Mouse (Mus musculus) hindbrain, embryonic 14.5 days (tissue): ENCODE measurements around the gene Pou2f2. TPM values are rescaled to one million over a fixed set of nuclear protein-coding genes. Genes with fewer than 3 reads are reported as not detected.
A peak's percentile ranks its signal among the peaks of the same experiment; 100 is the strongest.

Experiments
- ATAC-seq: fragments of 200-750 bp; cut with Nextera tagmentation; 2 replicates; pipeline ENCODE4 v1.8.0; 2017; ENCODE audit warnings: moderate number of reproducible peaks, mild to moderate bottlenecking, moderate TSS enrichment, moderate library complexity; ENCODE audit not compliant: low FRiP score
- DNase-seq: peaks from one replicate; pipeline ENCODE4 v3.0.0-alpha.2; 2015; ENCODE audit warnings: low spot score
- H3K27ac ChIP-seq: fragments of 300-500 bp; sonication (generic); 2 replicates; pipeline ENCODE4 v1.5.1; 2014; ENCODE audit warnings: mild to moderate bottlenecking, moderate library complexity
- H3K27me3 ChIP-seq: fragments of 300-500 bp; sonication (generic); 2 replicates; pipeline ENCODE4 v1.6.1; 2014; ENCODE audit warnings: mild to moderate bottlenecking, low read length, mixed read lengths; ENCODE audit not compliant: control insufficient read depth, insufficient read depth
- H3K36me3 ChIP-seq: fragments of 300-500 bp; sonication (generic); replicated peaks from 2 replicates; pipeline ENCODE4 v1.6.1; 2014; ENCODE audit not compliant: control insufficient read depth, insufficient read depth
- H3K4me1 ChIP-seq: fragments of 300-500 bp; sonication (generic); replicated peaks from 2 replicates; pipeline ENCODE4 v1.6.1; 2014; ENCODE audit warnings: antibody characterized with exemption, low read length, mixed read lengths; ENCODE audit not compliant: control insufficient read depth, insufficient read depth
- H3K4me2 ChIP-seq: fragments of 300-500 bp; sonication (generic); replicated peaks from 2 replicates; pipeline ENCODE4 v1.6.1; 2014; ENCODE audit warnings: mild to moderate bottlenecking, moderate library complexity
- H3K4me3 ChIP-seq: fragments of 300-500 bp; sonication (generic); replicated peaks from 2 replicates; pipeline ENCODE4 v1.5.1; 2014; ENCODE audit warnings: mild to moderate bottlenecking, low read length
- H3K9ac ChIP-seq: fragments of 300-500 bp; sonication (generic); 2 replicates; pipeline ENCODE4 v1.6.1; 2014
- H3K9me3 ChIP-seq: fragments of 300-500 bp; sonication (generic); 2 replicates; pipeline ENCODE4 v1.6.1; 2016; ENCODE audit warnings: low read length; ENCODE audit not compliant: control insufficient read depth
- WGBS: fragments of 180-500 bp; shearing (Covaris S2); extraction: QIAGEN DNeasy Blood & Tissue Kit; methylation state at CpG from one replicate; pipeline ENCODE4 v1.1.7; 2014; 5-methylcytosine and 5-hydroxymethylcytosine counted together
- polyA plus RNA-seq: library from polyadenylated mRNA; unstranded; fragments of >200 nt; fragmentation: Nextera tagmentation; extraction: Ambion mirVana; gene quantifications from 2 replicates; pipeline ENCODE4 v1.2.1, GENCODE M21; 2014

Gene Pou2f2
- polyA plus RNA-seq, 1 experiment from 2014 or later = 31.8 TPM

- Histone ChIP-seq H3K36me3 (peaks cover 58% of the 10 kb centered on the region), H3K27me3 (no peaks in the 10 kb centered on the region), H3K9ac (no peak overlapping the region), H3K4me3 (no peak overlapping the region), H3K4me1 (no peaks in the 10 kb centered on the region), H3K9me3 (no peaks in the 10 kb centered on the region), H3K27ac (no peak overlapping the region), H3K4me2 (no peak overlapping the region)
- DNase-seq = no peak
- ATAC-seq = no peak
- 91% methylated on average over 20 of the region's 20 CpGs for WGBS
These were observed 24.1 kb upstream of the Pou2f2 start for GRCm38 (mm10) chr7:25203624-25204023.

- no peak for ATAC-seq
- no peak overlapping the region for H3K27ac ChIP-seq
- H3K4me2 ChIP-seq = no peak overlapping the region
- H3K4me1 ChIP-seq = no peaks in the 10 kb centered on the region
- H3K9me3 ChIP-seq = no peaks in the 10 kb centered on the region
- H3K9ac ChIP-seq = no peak overlapping the region
- no peak overlapping the region for H3K4me3 ChIP-seq
- peaks cover 12% of the 10 kb centered on the region for H3K36me3 ChIP-seq
- 67% methylated on average over 10 of the region's 10 CpGs for WGBS
- no peaks in the 10 kb centered on the region for H3K27me3 ChIP-seq
- no peak for DNase-seq
These were observed 18.0 kb upstream of the Pou2f2 start for GRCm38 (mm10) chr7:25197384-25198018.

DNA sequence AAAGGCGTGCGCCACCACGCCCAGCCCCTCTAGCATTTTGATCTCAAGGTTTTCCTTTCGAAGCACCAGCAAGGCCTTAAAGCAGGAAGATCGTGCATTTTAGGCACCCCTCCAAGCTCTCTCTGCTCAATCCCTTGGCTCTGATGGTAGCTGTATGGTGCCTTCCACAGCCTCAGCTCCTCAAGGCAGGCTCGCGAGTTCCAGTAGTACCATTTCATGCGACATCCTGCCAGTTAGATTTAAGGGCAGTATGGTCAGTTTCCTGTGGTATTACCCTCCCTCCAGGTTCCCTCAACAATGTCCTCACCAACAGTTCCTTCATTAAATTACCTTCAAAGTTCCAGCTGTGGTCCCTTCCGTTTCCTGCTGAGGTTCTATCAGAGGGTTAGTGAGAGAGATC, 16.6 kb upstream of the Pou2f2 start:
- 87% methylated on average over 9 of the region's 9 CpGs for WGBS

DNA sequence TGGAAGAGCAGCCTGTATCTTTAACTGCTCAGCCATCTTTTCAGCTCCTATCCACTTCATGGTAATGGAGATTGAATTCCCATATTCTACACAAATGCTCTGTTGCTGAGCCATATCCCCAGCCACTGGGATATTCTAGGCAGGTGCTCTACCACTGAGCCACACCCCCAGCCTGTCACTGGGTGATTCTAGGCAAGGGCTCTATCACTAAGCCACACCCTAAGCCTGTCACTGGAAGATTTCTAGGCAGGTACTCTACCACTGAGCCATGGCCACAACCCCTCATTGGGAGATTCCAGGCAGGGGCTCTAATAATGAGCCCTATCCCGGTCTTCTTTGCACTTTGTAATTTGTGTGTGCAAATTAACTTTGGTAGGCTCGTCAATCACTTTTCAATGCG, 15.6 kb upstream of the Pou2f2 start:
- no peaks in the 10 kb centered on the region for H3K4me1 ChIP-seq
- no peak overlapping the region for H3K27ac ChIP-seq
- H3K4me2 ChIP-seq = no peak overlapping the region
- H3K36me3 ChIP-seq = no peaks in the 10 kb centered on the region
- DNase-seq = no peak
- no peak overlapping the region for H3K4me3 ChIP-seq
- H3K9me3 ChIP-seq = no peaks in the 10 kb centered on the region
- no peaks in the 10 kb centered on the region for H3K27me3 ChIP-seq
- no peak for ATAC-seq
- H3K9ac ChIP-seq = no peak overlapping the region
- 74% methylated on average over 3 of the region's 3 CpGs for WGBS

More for the DNA sequence above, 16.6 kb upstream of the Pou2f2 start:
- DNase-seq = no peak
- H3K9me3 ChIP-seq = no peaks in the 10 kb centered on the region
- no peak for ATAC-seq
- no peak overlapping the region for H3K4me3 ChIP-seq
- H3K36me3 ChIP-seq = no peaks in the 10 kb centered on the region
- H3K9ac ChIP-seq = no peak overlapping the region
- no peaks in the 10 kb centered on the region for H3K27me3 ChIP-seq
- H3K4me1 ChIP-seq = no peaks in the 10 kb centered on the region
- no peak overlapping the region for H3K4me2 ChIP-seq
- no peak overlapping the region for H3K27ac ChIP-seq

- no peak overlapping the region for H3K27ac ChIP-seq
- no peaks in the 10 kb centered on the region for H3K27me3 ChIP-seq
- peak; percentile 47 for DNase-seq
- H3K4me3 ChIP-seq = no peak overlapping the region
- no peaks in the 10 kb centered on the region for H3K4me1 ChIP-seq
- H3K4me2 ChIP-seq = no peak overlapping the region
- H3K9ac ChIP-seq = no peak overlapping the region
- H3K36me3 ChIP-seq = no peaks in the 10 kb centered on the region
- peak; percentile 64; the same call in 1 of the 2 replicates for ATAC-seq
- no peaks in the 10 kb centered on the region for H3K9me3 ChIP-seq
- 69% methylated on average over 8 of the region's 8 CpGs for WGBS
These were observed 12.6 kb upstream of the Pou2f2 start for GRCm38 (mm10) chr7:25192110-25192509.

DNA sequence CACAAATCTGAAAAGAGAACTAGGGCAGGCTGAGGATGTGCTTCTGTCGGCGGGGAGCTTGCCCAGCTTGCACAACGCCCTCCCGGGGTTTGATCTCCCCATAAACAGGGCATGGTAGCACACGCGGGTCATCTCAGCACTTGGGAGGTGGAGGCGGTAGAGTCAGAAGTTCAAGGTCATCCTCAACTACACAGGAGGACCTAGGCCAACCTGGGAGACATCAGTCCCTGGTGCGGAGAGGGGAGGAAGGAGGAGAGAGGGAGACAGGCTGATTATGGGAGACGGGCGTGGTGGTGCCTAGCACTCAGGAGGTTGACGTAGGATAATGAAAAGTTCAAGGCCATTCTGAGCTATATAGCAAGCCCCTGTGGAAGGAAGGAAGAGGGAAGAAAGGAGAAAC, 11.3 kb upstream of the Pou2f2 start:
- Histone ChIP-seq H3K4me3 (no peak overlapping the region), H3K9ac (no peak overlapping the region), H3K27me3 (no peaks in the 10 kb centered on the region), H3K4me1 (no peaks in the 10 kb centered on the region), H3K9me3 (no peaks in the 10 kb centered on the region), H3K36me3 (no peaks in the 10 kb centered on the region), H3K27ac (no peak overlapping the region), H3K4me2 (no peak overlapping the region)
- no peak for DNase-seq
- 91% methylated on average over 11 of the region's 11 CpGs for WGBS
- no peak for ATAC-seq

DNA sequence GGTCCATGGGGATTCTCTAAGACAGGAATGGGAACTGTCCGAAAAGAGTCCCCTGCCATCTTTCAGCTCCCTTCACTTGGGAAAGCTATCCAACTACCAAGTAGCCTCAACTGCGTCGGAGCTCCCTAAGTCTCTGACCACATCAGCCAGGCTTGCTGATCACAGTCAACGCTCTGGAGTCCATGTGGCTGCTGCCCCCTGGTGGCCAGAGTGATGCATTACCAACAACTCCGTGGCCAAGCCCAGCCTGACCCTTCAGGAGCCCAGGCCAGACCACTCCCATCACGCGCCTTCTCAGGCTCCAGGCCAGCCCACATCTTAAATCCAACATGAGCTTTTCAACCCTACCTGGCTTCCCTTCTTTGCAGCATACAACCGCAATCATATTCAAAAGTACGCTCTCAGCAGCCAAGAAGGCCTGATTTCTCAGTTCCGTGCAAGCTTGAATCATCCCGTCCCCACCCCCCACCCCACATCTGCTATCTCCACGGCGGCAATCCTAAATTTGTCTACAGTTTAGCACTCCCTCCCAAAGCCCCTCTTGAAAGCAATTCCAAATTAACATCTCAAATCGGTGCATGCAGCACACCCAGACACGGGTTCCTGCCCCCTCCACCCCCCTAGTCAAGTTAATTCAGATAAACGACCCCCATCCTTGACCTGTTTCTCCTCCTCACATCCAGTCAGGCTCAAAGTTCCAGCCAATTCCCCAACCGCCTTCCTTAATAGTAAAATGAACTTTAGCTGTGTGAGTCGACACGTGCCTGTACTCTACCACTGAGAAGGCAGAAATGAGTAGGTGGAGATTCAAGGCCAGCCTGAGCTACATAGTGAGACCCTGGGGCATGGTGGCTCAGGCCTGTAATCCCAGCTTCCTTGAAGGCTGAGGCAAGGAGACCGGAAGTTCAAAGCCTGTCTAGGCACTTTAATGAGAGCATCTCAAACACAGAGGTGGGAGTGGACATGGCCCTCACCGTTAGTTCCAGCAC, 8.4 kb upstream of the Pou2f2 start:
- DNase-seq = peak; percentile 94
- 31% methylated on average over 21 of the region's 21 CpGs for WGBS
- peaks cover 3% of the 10 kb centered on the region; the same call in 1 of the 2 replicates for H3K27me3 ChIP-seq
- no peak overlapping the region for H3K9ac ChIP-seq
- ATAC-seq = peak; percentile 84
- H3K9me3 ChIP-seq = no peaks in the 10 kb centered on the region
- no peaks in the 10 kb centered on the region for H3K36me3 ChIP-seq
- no peak overlapping the region for H3K4me3 ChIP-seq
- no peaks in the 10 kb centered on the region for H3K4me1 ChIP-seq
- no peak overlapping the region for H3K4me2 ChIP-seq
- no peak overlapping the region for H3K27ac ChIP-seq

DNA sequence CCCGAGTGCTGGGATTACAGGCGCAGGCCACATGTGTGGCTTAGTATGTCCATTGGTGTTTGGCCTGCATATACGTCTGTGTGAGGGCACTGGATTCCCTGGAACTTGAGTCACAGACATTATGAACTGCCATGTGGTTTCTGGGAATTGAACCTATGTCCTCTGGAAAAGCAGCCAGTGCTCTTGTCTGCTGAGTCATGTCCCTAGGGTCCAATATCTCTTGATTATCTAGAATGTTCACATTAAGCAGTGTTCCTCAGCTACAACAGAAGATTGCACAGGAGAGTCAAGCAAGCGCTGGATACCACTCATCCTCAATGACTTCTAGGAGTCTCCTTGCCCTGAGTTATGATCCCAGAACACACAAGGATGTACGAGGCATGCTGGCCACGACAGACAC, 4.6 kb upstream of the Pou2f2 start:
- H3K4me3 ChIP-seq = no peak overlapping the region
- peaks cover 14% of the 10 kb centered on the region; the same call in 1 of the 2 replicates for H3K27me3 ChIP-seq
- 86% methylated on average over 6 of the region's 6 CpGs for WGBS
- H3K36me3 ChIP-seq = no peaks in the 10 kb centered on the region
- H3K27ac ChIP-seq = no peak overlapping the region
- DNase-seq = no peak
- ATAC-seq = no peak
- H3K9ac ChIP-seq = no peak overlapping the region
- H3K4me2 ChIP-seq = no peak overlapping the region
- peaks cover 19% of the 10 kb centered on the region; the same call in 1 of the 2 replicates for H3K4me1 ChIP-seq
- no peaks in the 10 kb centered on the region for H3K9me3 ChIP-seq

GRCm38 (mm10) chr7:25181814-25182213, 2.3 kb upstream of the Pou2f2 start:
- Histone ChIP-seq H3K4me1 (peaks cover 30% of the 10 kb centered on the region), H3K9ac (peak overlapping the region; percentile 32; the same call in 1 of the 2 replicates), H3K27ac (no peak overlapping the region), H3K36me3 (no peaks in the 10 kb centered on the region), H3K4me3 (peak overlapping the region; percentile 21), H3K27me3 (peaks cover 14% of the 10 kb centered on the region; the same call in 1 of the 2 replicates), H3K4me2 (peak overlapping the region; percentile 76), H3K9me3 (no peaks in the 10 kb centered on the region)
- ATAC-seq (no peak), DNase-seq (no peak)
- 4% methylated on average over 21 of the region's 21 CpGs for WGBS
